Mouse (Mus musculus) CD4-positive, CD25-positive, alpha-beta regulatory T cell, adult 4 months (primary cell): Measurements from ENCODE around the gene Cks2. TPM values are rescaled to one million over a fixed set of nuclear protein-coding genes. Genes with fewer than 3 reads are reported as not detected.

Experiments used
- ATAC-seq: one replicate; pipeline ENCODE4 v1.8.0; 2017
- polyA plus RNA-seq, 2 experiments: library from polyadenylated mRNA; unstranded; fragments of 100-300 nt; shearing (Covaris generic); gene quantifications; one replicate each; pipeline ENCODE4 v1.2.1; 2017

Gene Cks2
- polyA plus RNA-seq, 2 experiments from 2014 or later, result 31.7 to 37.2 TPM

GRCm38 (mm10) chr13:51681634-51682033, 36.6 kb downstream of the Cks2 start:
- ATAC-seq, result no peak

- ATAC-seq, result no peak
Observed at GRCm38 (mm10) chr13:51685290-51685966, 40.4 kb downstream of the Cks2 start.

- no peak for ATAC-seq
Observed at GRCm38 (mm10) chr13:51686966-51687365, 41.9 kb downstream of the Cks2 start.

GRCm38 (mm10) chr13:51688688-51689087, 43.7 kb downstream of the Cks2 start:
- ATAC-seq, result no peak

- ATAC-seq, result no peak
Observed at GRCm38 (mm10) chr13:51696481-51696880, 51.4 kb downstream of the Cks2 start.

GRCm38 (mm10) chr13:51697455-51697854, 52.4 kb downstream of the Cks2 start:
- no peak for ATAC-seq

GRCm38 (mm10) chr13:51697897-51698296, 52.9 kb downstream of the Cks2 start:
- ATAC-seq, result no peak

- ATAC-seq, result no peak
Observed at GRCm38 (mm10) chr13:51698318-51698717, 53.3 kb downstream of the Cks2 start.

Other genes with a start within 250 kb of the Cks2 start
- not detected for gene S1pr3, start 236.6 kb upstream of the Cks2 start, polyA plus RNA-seq
- gene Shc3, start 75.8 kb upstream of the Cks2 start, polyA plus RNA-seq, result not detected
- gene Secisbp2, start 6.5 kb downstream of the Cks2 start, polyA plus RNA-seq, result 10 to 100 TPM; 39.3 to 46.0 TPM
- 100 to 1,000 TPM; 122 to 152 TPM for gene Sema4d, start 148.5 kb downstream of the Cks2 start, polyA plus RNA-seq
- 10 to 100 TPM; 13.0 to 18.1 TPM for gene Gadd45g, start 201.4 kb downstream of the Cks2 start, polyA plus RNA-seq